Mouse (Mus musculus): ENCODE measurements at regions not wholly inside any gene's neighbourhood (a gene's known extent, or its start where the extent isn't known, plus 50 kb on each side); places are given as distances from the start of the nearest gene placed in this dataset.

DNA sequence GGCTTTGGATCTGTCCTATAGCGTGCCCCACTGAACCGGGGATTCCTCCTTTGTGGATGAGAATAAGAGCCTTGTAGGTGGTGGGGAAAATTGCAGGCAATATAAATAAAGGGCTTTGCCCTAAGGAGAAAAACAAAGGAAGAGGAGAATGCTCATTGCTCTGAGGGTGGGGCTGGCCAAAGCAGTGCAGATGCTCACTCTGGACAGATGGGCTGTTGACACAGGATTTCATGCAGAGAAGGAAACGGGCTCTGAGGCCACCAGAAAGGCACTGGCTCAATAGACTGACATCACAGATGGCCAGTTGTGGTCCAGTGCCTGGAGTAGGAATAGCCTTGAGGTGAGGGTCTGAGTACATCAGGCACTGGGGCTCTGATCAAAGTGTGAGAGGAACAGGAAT, 532.7 kb upstream of the Atp11b start:
- TF ChIP-seq POLR2A (IDR thresholded peaks at IDR 0.05; ENCODE audit: insufficient read depth, low read depth, low read length) = no peak
- TF ChIP-seq CTCF (IDR thresholded peaks at IDR 0.05; ENCODE audit: insufficient read depth, low read depth, low read length) = no peak
- 87% methylated on average over 3 of the region's 3 CpGs for WGBS
- H3K4me1 ChIP-seq (ENCODE audit: control insufficient read depth, insufficient read depth, low read length) = no peaks in the 10 kb centered on the region; the same call in 1 of the 2 replicates

DNA sequence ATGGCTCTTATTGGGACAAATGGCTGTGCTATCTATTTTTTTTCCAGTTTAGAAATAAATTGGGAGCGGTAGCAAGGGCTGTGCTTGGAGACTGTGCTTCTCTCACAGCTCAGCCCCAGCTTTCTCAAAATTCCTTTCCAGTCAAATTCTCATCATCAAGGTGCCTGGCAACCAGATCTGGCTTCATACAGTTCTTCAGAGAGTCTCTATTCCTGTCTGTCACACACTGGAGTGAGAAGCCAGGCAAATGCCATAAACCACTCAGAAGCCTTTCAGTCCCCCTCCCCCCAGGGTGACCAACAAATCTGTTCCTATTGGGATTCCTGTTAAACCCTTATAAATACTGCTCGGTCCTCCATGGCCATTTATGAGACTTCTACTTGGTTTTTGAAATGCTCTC, 531.7 kb upstream of the Atp11b start:
- TF ChIP-seq POLR2A (IDR thresholded peaks at IDR 0.05; ENCODE audit: insufficient read depth, low read depth, low read length) (no peak), CTCF (IDR thresholded peaks at IDR 0.05; ENCODE audit: insufficient read depth, low read depth, low read length) (no peak)
- 84% methylated on average over 2 of the region's 2 CpGs for WGBS
- H3K4me3 ChIP-seq (ENCODE audit: insufficient read depth, low read depth, low read length) = no peak overlapping the region
- H3K27ac ChIP-seq (ENCODE audit: insufficient read depth, low read depth, low read length) = no peak overlapping the region
- no peaks in the 10 kb centered on the region; the same call in 1 of the 2 replicates for H3K4me1 ChIP-seq (ENCODE audit: control insufficient read depth, insufficient read depth, low read length)

More for the DNA sequence above, 532.7 kb upstream of the Atp11b start:
- H3K4me3 ChIP-seq (ENCODE audit: insufficient read depth, low read depth, low read length) = no peak overlapping the region
- no peak overlapping the region for H3K27ac ChIP-seq (ENCODE audit: insufficient read depth, low read depth, low read length)

DNA sequence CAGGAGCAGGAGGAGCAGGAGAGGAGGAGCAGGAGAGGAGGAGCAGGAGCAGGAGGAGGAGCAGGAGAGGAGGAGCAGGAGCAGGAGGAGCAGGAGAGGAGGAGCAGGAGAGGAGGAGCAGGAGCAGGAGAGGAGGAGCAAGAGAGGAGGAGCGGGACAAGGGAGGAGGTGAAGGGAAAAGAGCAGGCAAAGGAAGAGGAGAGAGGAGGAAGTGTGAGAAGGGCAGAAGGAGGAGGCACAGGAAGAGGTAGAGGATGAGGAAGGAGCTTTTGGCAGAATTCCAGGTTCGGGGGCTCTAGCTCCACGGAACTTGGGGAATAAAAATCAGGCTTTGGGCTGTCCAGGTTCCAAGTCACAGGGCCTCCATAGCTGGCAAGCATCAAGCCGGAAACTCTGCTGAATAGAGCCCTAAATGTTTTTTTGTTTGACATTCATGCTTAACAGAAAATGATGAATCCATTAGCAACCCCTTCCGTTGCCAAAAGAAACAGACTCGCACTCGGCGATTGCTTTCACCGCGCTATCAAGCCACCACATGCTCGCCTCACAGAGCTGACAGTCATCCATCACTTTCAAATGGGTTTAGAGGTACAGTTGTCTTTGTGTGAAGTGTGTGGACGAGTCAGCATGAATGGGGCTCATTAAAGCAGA, 528.7 kb upstream of the Atp11b start:
- WGBS = 15% methylated on average over 12 of the region's 12 CpGs
- H3K27ac ChIP-seq (ENCODE audit: insufficient read depth, low read depth, low read length) = no peak overlapping the region
- TF ChIP-seq CTCF (IDR thresholded peaks at IDR 0.05; ENCODE audit: insufficient read depth, low read depth, low read length) (no peak), POLR2A (IDR thresholded peaks at IDR 0.05; ENCODE audit: insufficient read depth, low read depth, low read length) (no peak)
- no peak overlapping the region for H3K4me3 ChIP-seq (ENCODE audit: insufficient read depth, low read depth, low read length)
- no peaks in the 10 kb centered on the region; the same call in 1 of the 2 replicates for H3K4me1 ChIP-seq (ENCODE audit: control insufficient read depth, insufficient read depth, low read length)

DNA sequence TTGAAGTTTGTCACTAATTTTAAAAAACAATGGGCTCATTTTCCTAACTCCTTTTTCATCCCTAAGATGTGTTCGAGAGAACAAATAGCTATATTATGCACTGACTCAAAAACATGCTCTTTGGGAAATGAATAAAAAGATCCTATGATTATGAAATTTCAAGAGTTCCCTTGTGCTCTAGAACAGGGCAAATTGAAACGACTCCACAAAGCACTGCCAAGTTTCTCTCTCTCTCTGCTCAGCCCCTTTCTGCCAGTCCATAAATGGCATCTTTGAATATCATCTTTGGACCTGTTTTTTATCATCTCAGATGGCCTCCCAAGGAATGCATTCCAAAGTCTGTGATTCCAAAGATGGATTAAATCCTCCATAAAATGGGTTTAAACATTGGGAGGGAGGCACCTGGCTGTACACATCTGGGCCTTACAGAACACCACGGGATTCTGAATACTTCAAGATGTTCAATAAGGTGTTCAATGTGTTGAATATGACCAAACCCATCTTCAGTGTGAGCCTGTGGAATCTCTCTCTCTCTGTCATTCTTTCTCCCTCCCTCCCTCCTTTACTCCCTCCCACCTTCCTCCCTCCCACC, 528.0 kb upstream of the Atp11b start:
- Histone ChIP-seq H3K4me1 (ENCODE audit: control insufficient read depth, insufficient read depth, low read length) (no peaks in the 10 kb centered on the region; the same call in 1 of the 2 replicates), H3K27ac (ENCODE audit: insufficient read depth, low read depth, low read length) (no peak overlapping the region), H3K4me3 (ENCODE audit: insufficient read depth, low read depth, low read length) (no peak overlapping the region)
- 40% methylated on average over 3 of the region's 3 CpGs for WGBS
- TF ChIP-seq CTCF (IDR thresholded peaks at IDR 0.05; ENCODE audit: insufficient read depth, low read depth, low read length) (no peak), POLR2A (IDR thresholded peaks at IDR 0.05; ENCODE audit: insufficient read depth, low read depth, low read length) (no peak)

DNA sequence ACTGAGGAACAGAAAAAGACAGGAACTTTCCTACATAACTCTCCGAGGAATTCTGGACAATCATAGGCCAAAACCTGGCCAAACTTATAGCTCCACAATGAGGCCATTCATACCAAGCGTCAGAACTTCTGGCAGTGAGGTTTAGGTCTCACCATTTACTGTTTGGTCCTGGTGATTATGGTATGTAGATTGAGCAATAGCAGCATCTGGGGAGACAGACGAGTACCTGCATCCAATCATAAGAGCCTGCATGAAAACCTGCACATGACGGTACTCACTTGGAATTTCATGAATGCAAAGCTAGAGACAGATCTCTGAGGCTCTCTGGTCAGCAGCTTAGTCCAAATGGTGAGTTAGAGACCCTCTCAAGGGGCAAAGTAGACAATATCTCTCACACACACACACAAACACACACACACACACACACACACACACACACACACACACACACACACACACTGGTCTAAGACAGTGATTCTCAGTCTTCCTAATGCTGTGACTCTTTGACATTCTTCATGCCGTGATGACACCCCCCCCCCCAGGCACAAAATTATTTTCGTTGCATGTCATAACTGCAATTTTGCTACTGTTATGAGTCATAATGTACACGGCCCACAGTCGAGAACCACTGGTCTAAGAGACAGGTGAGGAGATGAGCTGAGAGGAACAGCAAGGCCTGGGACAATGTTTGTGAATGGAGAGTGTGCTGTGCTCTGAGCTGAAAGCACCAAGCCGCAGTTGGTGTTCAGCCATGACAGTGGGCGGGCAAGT, 522.6 kb upstream of the Atp11b start:
- TF ChIP-seq POLR2A (IDR thresholded peaks at IDR 0.05; ENCODE audit: insufficient read depth, low read depth, low read length) = no peak
- TF ChIP-seq CTCF (IDR thresholded peaks at IDR 0.05; ENCODE audit: insufficient read depth, low read depth, low read length) = no peak
- H3K27ac ChIP-seq (ENCODE audit: insufficient read depth, low read depth, low read length) = no peak overlapping the region
- H3K4me3 ChIP-seq (ENCODE audit: insufficient read depth, low read depth, low read length) = no peak overlapping the region
- WGBS = 93% methylated on average over 10 of the region's 10 CpGs
- 0 out of 2 replicates have a peak, but pooled peaks cover 2% of the 10 kb centered on the region for H3K4me1 ChIP-seq (ENCODE audit: control insufficient read depth, insufficient read depth, low read length)

DNA sequence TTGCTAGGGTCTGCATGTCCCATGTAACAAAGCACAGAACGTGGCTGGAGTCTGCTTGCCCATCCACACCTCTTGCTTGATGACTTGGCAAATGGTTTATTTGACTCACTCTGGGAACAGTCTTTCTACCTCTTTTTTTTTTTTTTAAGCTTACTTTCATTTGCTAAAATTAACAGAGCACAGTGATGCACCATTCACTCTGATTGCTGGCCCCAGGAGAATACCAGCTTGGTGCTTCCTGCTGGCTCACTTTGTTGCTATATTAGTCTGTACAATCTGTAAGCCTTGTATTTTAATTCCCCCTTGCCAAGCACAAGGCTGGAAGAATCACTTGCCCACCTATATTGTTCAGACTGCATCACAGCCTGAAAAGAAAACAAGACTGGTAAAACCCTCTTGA, 521.4 kb upstream of the Atp11b start:
- WGBS = 65% methylated on average over 1 of the region's 1 CpGs
- Histone ChIP-seq H3K4me3 (ENCODE audit: insufficient read depth, low read depth, low read length) (no peak overlapping the region), H3K4me1 (ENCODE audit: control insufficient read depth, insufficient read depth, low read length) (0 out of 2 replicates have a peak, but pooled peaks cover 2% of the 10 kb centered on the region), H3K27ac (ENCODE audit: insufficient read depth, low read depth, low read length) (no peak overlapping the region)
- TF ChIP-seq POLR2A (IDR thresholded peaks at IDR 0.05; ENCODE audit: insufficient read depth, low read depth, low read length) = no peak

DNA sequence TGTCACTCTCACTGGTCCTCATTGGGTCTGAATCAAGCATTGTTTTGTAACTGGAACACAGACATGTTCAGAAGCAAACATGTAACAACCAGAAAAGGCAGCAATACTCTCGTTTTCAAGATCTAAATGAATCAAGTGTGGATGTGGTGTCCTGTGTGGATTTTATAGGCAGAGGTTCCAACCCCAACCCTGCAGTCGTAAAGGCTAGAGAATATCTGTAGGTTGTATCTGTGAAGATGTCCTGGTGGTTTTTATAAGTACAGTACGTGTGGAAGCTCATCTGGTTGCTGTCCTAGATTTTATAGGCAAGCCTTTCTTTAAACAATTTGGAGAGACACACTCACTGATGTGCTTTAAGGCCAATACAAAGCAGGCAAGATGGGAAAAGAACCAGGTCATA, 518.8 kb upstream of the Atp11b start:
- 0 out of 2 replicates have a peak, but pooled peaks cover 2% of the 10 kb centered on the region for H3K4me1 ChIP-seq (ENCODE audit: control insufficient read depth, insufficient read depth, low read length)
- WGBS = 92% methylated on average over 3 of the region's 3 CpGs
- H3K4me3 ChIP-seq (ENCODE audit: insufficient read depth, low read depth, low read length) = no peak overlapping the region
- TF ChIP-seq CTCF (IDR thresholded peaks at IDR 0.05; ENCODE audit: insufficient read depth, low read depth, low read length) (no peak), POLR2A (IDR thresholded peaks at IDR 0.05; ENCODE audit: insufficient read depth, low read depth, low read length) (no peak)
- no peak overlapping the region for H3K27ac ChIP-seq (ENCODE audit: insufficient read depth, low read depth, low read length)

DNA sequence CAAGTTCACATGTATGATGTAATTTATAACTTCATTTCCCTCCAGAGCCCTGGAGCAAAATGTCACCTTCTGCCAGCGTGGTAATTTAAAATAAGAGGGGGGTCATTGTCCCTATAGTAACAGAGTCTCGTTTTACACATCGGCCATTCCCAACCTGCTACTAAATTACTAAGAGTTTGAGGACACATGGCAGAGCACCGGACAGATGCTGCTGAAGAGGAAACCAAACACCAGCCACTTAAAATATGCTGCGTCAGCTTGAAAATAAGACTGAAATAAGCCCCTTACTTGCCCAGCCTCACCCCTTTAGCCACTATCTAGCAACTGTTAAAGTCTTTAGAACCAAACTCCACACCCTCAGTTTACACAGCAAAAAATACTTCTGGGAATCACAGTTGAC, 518.1 kb upstream of the Atp11b start:
- no peak overlapping the region for H3K4me3 ChIP-seq (ENCODE audit: insufficient read depth, low read depth, low read length)
- no peak for TF ChIP-seq CTCF (IDR thresholded peaks at IDR 0.05; ENCODE audit: insufficient read depth, low read depth, low read length)
- TF ChIP-seq POLR2A (IDR thresholded peaks at IDR 0.05; ENCODE audit: insufficient read depth, low read depth, low read length) = no peak
- H3K4me1 ChIP-seq (ENCODE audit: control insufficient read depth, insufficient read depth, low read length) = 0 out of 2 replicates have a peak, but pooled peaks cover 2% of the 10 kb centered on the region
- H3K27ac ChIP-seq (ENCODE audit: insufficient read depth, low read depth, low read length) = no peak overlapping the region
- WGBS = 72% methylated on average over 5 of the region's 5 CpGs

DNA sequence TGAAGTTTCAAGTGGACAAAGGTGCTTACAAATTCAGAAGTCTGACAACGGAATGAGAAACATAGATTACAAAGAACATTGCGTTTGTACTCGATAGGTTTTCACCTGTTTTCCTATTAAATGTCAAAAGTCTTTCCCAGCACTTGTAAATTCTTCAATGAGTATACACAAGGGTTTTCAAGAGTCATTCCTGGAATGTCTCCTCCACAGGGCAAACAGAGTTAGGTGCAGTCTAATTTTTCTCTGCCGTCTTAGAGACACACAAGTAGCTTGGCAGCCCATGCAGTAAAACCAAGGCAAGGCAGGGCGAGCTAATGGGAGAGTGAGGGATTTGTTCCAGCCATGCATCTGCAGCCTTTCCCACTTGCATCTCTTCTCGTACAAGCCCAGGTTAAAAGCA, 516.6 kb upstream of the Atp11b start:
- Histone ChIP-seq H3K4me1 (ENCODE audit: control insufficient read depth, insufficient read depth, low read length) (0 out of 2 replicates have a peak, but pooled peaks cover 2% of the 10 kb centered on the region), H3K4me3 (ENCODE audit: insufficient read depth, low read depth, low read length) (no peak overlapping the region), H3K27ac (ENCODE audit: insufficient read depth, low read depth, low read length) (no peak overlapping the region)
- 94% methylated on average over 6 of the region's 6 CpGs for WGBS
- no peak for TF ChIP-seq CTCF (IDR thresholded peaks at IDR 0.05; ENCODE audit: insufficient read depth, low read depth, low read length)
- no peak for TF ChIP-seq POLR2A (IDR thresholded peaks at IDR 0.05; ENCODE audit: insufficient read depth, low read depth, low read length)
